Mouse (Mus musculus) bone marrow, adult 2 months (tissue): ENCODE data around the gene Tbxas1.

Source experiments
- CTCF ChIP-seq: fragments of 200-500 bp; IDR thresholded peaks from 2 replicates; pipeline ENCODE4 v1.5.1; 2011; ENCODE audit warnings: low read length, control low read depth; ENCODE audit not compliant: control insufficient read depth, insufficient read depth
- POLR2A ChIP-seq: fragments of 200-500 bp; IDR thresholded peaks from 2 replicates; pipeline ENCODE4 v1.6.1; 2011; ENCODE audit warnings: low read depth, mild to moderate bottlenecking, control low read depth, low read length, borderline replicate concordance; ENCODE audit not compliant: control insufficient read depth

- TF ChIP-seq POLR2A (no peak), CTCF (no peak)
Observed at GRCm38 (mm10) chr6:38983060-38983459, 107.9 kb downstream of the Tbxas1 start.
